Mouse (Mus musculus): ENCODE measurements around the gene Abcb8.
A peak's percentile ranks its signal among the peaks of the same experiment; 100 is the strongest.

Gene Abcb8

DNA sequence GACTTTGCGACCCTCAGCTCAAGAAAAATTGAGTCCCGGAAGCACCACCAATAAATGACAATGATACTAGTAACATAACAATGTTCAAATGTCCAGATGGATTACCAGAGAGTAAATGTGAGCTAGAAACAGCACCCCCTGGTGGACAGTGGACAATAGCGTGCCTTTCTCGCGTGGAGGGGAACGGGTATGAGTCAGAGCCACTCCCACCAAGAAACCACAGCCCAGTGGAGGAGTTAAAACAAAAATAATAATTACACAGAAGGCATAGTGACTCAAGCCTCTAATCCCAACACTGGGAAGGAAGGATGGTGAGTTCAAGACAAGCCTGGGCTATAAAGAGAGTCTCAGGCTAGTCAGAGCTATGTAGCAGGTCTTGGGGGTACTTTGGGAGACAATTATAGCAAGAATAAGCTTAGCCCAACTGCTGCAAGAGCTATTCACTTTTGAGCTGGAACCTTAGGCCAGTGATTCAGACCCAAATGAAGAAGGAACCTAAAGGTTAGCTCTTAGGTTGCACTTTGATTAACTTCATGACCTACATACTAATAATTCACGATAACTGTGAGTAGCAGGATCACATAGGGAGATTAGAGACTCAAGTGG lies at the start of gene Abcb8:
TSS of gene Abcb8 (plus strand) at position 272 of the 606 bp plus-strand sequence.
- DNase-seq, result peak; percentile 86 to 89

DNA sequence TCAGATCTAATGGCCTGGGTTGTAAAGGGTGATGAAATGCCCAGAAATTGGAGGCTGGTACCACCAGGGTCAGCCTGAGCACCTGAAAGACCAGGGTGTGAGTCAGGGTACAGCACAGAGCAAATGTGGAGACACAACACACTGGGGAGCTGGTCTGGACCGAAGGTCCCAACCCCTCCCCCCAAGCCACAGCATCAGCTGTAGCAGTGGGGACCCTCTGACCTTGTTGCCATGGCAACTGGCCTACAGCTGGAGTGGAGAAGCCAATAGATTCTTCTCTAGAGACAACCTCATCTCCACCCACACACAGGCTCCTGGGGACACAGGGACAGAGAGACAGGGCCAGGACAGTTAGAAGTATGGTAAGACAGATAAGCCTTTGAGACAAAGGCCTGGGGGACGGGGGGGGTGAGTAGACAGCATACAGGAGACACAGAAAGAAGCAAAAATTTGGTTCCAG lies 49.5 kb upstream of the Abcb8 start:
- DNase-seq, result no peak

DNA sequence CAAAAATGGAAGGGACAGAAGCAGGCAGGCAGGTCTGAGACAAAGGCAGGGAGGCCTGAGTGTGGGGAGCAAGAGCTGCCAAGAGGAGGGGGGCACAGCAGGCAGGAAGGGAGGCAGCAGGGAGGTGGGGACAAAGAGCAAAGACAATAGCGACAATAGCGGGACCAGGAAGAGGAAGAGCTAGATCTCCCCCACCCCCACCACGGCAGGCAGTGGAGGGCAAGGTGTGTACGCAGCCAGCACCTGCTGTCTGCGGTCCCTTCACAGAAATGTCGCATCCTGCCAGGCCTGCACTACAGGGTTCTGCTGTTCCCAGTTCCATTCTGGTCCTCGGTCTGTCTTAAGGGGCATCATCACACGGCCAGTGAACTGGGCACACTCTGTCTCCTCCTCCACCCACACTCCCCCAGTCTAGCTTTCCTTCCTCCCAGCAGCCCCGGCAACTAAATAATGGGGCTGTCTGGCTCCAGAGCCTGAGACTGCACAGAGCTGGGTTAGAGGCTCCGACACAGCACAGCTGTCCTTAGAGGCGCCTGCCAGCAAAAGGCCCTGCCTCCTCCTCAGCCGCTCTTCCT lies 48.9 kb upstream of the Abcb8 start:
- DNase-seq, result peak; percentile 38 to 56

DNA sequence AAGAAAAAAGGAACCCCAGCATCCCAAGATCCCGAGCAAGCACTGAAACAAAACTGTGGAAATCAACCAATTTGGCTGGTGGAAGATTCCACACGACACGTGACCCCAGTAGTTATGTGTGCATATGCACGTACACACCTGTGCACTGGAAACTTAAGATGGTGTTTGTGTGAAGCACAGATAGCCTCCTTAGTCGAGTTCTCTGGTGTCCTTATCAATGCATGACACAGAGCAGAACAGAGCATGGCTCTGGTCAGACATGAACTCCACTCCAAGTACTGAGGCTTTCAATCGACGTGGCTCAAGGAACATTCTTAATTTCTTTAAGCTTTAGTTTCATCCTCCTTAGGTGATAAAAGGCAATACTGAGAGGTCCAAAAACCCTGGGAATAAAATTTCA lies 47.1 kb upstream of the Abcb8 start:
- no peak for DNase-seq

DNA sequence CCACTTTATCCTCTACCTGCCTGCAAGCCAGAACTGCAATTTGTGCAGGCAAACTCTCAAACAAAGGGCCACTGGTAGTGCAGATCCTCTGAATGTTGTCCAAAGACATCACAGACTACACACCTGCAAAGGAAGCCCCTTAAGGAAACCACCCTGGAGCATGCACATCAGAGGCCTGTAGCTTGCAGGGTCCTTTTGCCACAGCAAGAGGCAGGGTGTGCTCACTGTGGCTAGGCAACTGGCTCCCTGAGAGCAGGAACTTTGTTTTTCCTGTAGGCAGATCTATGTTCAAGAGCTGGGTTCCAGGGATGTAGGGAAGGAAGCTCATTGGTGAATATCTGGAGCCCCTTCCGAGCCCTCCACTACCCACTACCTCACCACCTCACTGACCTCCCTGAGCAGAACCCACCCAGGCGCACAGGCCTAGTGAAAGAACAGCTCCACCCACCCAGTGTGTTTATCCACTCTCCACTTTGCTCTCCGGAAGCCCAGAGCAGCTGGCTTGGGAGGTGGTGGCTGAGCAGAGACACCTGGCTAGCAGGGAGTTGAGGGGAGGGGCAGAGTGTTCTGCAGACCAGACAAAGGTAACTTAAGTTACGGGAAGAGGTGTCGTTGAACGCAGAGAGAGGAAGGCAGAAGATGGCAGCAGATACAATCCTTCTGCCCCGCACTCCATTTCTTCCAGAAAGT lies 46.1 kb upstream of the Abcb8 start:
- no peak for DNase-seq

DNA sequence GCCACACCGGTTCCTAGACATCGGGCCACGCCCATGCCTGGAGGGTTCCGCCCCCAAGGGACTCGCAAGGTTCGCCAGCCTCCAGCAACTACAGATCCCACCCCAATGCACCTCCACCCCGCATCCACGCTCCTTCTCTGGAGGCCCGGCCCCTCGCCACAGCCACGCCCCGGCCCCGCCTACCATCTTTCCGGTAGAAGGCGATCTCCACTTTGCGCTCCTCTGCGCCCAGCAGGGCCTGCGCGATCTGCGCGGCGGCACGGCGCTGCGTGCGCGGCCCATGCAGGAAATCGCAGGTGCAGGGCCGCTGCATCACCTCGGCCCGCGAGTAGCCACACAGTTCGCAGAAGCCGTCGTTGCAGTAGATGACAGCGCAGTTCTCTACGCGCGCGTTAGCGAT lies 45.3 kb upstream of the Abcb8 start:
- peak; percentile 74 to 81 for DNase-seq

DNA sequence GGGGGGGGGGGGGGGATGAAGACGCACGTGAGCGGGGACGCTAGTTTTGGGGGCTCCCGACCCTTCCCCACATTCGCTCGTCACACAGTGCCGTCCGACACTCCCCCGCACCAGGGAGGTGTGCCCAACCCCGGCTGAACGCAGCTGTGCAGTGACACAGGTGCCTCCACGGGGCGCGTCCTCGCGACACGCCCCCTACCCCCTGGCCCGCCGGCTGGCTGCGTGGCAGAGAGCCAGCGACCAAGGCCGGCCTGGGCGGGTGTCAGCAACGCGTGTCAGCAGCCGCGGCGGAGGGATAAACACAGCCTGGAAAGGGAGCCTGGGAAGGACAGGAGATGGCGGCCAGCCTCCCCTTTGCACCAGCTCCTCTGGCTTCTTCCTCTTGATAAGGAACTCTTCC lies 44.9 kb upstream of the Abcb8 start:
- DNase-seq, result peak; percentile 27 to 50

DNA sequence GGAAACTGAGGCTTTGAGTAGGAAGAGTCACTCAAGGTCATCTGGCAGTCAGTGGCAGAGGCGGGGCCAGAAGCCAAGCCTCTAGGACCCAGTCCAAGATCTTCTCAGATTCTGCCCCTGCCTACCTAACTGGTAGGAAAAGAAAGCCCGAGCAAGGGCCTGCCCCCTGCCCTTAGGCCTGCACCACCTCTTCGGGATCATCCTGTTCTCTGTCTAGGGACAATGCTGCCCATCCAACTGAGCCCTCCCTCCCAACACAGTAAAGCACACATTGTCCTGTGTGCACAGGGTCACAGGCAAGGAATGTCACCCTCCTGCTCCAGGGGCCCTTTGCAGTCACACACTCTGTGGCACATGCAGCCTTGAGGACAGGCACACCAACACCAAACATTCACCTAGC lies 43.4 kb upstream of the Abcb8 start:
- DNase-seq, result no peak

DNA sequence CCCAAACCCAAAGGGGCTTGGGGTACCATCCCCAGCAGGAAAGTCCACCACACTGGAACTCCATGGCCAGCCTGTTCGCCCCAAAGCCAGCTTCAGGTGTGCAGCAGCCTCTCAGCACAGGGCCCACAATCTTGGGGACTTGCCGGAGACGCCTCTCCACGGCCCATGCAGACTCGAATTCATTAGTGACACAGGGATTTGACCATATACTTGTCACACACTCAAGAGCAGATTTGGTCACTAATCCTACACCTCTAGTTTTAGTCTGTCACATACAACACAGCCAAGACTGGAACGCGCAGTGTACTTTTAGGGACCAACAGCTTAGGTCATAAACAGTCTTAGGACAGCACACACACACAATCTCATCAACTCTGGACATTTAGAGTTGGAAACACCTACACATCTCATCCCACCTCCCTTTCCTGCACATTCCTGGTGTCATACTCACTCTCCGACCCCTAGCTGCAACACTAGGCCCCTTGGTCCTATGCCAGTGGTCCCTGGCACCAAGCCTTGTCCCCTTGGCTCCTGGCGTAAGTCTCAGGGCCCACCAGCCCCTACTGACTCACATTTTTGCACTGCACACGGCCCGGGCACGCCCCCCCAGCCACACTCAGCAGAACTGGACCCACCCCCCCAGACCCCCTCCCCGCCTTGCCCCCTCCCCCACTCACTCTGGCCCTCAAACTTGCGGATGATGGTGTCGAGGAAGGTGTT lies 42.8 kb upstream of the Abcb8 start:
- no peak for DNase-seq

DNA sequence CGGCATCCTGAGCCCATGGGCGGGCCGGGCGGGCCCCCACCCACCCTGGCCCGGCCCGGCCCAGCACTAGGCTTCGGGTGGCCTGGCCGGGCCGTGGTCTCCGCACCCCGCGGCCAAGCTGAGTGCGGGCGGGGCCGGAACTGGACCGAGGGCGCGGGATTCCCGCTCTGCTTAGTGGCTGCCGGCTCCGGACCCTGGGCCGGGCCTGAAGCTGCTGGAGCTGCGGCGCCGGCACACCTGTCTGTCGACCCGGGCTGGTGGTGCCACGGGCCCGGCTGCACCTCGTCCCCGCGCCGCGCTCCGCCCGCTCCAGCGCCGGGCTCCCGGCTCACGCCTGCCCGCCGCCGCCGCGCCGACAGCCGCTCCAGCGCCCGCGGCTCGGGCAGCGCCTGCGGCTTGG lies 42.2 kb upstream of the Abcb8 start, which contains the start of gene Kcnh2:
TSS of gene Kcnh2 (minus strand) at position 327 of the 400 bp plus-strand sequence.
- DNase-seq, result no peak

DNA sequence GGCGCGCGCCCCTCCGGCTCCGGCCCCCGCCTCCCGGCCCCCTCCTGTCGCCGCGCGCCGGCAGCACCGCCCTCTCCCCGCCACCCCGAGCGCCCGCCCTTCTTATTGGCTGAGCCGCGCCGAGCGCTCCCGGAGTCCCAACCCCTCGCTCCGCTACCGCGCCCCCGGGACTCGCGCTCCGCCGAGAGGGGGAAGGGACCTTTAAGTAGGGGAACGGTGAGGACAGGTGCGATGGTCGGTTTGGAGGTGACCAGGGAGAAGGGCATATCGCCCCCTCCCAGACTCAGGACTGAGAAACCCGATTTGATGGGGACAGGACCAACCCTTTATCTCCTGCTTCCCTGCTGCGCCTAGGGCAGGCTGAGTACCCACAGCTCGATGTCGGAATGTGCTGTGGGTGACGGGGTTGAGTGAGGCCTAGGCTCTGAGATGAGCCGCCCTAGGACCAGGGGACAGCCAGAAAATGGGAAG lies 41.7 kb upstream of the Abcb8 start:
- peak; percentile 65 to 82 for DNase-seq

DNA sequence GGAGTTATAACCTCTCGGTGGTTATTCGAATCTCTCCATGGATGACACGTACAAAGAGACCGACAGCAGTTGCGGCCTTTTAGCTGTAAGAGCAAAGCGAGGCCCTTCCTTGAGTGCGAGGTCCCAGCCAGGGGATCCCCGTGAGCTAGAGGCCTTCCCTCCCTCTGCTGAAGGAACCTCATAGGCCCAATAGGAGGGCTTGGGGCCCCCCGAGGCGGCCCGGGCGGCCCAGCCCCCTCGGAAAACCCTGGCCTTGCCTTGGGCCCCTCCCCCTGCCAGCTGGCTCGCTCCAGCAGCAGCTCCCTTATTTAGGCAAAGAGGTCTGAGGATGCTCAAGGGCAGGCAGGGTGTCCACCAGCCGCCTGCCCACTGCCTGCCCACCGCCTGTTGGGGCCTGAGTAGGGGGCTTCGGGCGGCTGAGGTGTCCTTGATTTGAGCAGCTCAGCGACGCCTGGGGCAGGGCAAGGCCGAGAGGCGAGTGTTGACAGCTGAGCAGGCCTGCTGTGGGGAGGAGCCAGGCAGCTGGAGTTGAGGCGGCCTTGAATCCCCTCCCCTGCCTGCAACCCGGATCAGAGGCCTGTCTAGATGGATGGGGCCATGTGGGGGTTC lies 41.1 kb upstream of the Abcb8 start:
- no peak for DNase-seq

DNA sequence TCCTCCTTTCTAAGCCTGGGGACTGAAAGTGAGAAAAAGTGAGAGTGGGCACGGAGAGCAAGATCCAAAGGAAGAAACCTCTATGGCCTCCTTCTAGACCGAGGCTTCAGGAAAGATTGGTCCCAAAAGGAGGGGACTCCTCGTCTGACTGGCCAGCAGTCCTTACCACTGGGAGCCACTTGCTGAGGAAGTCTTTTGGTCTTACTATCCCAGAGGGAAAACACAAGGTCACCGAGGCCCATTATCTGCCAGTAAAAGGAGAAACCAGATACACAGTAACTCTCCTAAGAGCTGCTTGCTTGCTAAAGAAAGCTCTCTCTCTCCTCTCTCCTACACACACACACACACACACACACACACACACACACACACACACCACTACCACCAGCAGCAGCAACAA lies 40.1 kb upstream of the Abcb8 start:
- DNase-seq, result no peak

DNA sequence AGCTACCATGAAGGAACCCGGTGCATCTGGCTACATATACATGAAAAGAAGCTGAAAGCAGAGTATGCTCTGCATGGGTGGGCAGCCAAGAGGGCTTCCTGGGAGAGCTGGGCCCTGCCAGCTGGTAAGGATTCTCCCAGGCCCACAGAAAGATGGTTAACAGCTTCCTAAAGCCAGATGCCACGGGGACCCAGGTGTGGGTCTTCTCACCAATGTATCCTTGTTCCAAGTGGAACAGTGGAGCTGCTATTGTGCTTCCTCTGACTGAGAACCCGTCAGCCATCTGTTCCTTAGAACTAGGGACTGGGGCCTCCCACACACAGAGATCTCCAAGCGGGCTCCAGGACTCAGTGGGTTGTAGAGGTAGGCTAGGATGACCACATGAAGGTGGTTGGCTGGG lies 36.7 kb upstream of the Abcb8 start:
- DNase-seq, result no peak

DNA sequence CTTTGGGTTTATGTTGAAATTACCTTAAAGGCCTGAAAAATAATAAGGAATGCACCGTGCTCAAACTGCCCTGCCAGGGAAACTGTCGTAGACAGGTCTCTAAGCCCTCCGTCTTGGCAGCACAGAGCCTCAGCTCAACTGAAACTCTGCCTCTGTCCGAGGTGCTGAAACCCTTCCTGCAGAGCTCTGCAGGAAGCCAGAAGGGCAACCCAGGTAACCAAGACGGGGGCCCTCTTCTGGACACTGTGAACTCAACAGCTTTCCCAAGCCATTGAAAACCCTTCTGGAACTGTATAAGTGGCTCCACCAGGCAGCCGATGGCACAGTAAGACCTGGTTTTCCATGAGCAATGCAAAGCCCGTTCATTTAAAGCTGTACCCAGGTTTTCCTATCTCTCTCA lies 36.0 kb upstream of the Abcb8 start:
- DNase-seq, result peak; percentile 86 to 91

DNA sequence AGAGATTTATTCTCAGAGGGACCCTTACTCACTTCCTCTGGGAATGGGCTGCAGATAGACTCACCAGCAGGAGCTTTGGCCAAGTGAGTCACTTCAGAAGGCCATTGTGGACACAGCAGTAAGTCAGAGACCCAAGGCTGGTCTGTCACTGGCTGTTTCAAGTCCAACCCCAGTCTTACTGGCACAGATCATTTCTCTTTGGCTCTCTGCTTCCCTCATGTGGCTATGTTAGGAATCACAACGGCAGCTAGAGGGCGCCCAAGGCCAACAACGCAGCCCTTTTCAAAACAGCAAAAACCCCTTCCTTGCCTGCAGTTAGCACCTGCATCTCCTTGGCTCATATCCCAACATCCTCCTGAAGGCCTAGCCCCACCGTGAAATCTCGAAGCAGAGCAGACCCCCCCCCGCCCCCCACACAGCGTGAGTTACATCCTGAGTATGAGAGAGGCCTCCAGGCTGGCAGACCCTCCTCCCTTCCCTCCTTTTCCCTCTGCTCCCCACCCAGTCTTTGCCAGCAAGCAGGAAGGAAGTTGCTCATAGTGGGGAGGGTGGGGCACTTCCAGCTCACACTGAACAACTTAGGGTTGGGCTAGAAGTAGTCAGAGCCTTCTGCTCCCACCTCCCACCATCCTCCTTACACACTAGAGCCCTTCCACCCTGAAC lies 32.5 kb upstream of the Abcb8 start:
- peak; percentile 77 to 88 for DNase-seq

DNA sequence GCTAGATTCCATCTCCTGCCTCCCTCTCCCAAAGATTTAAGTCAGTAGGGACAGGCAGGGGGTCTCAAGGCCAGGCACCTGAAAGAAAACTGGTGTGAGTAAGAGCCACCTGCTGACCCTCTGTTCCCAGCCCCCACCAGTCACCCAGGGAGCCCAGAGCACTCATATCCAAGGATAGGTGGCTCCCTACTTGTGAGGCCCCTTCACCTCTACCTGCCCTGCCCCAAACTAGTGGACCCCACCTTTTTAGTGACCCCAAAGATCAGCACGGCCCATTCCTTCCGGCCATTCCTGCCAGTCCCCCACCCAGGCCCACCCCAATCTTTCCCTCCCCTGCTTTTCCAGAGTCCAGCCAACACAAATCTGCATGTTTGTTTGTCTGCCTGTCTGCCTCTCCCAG lies 30.0 kb upstream of the Abcb8 start:
- DNase-seq, result no peak

DNA sequence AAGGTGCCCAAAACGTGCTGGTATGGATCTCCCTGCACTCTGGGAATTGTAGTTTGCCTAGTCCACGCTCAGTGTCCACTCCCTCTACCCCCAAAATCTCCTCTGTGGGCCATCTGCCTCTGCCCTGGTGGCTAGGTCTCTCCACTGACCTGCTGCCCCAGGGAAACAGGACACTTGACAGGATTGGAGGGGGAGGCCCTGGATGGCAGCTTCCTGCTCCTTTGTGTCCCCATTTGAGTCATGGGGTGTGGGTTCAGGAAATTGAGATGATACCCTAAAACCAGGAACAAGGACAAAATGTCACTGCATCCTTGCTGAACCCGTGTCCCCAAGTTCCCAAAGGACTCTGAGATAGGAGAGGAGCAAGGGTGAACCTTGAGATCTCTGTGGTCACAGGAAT lies 29.4 kb upstream of the Abcb8 start:
- no peak for DNase-seq

DNA sequence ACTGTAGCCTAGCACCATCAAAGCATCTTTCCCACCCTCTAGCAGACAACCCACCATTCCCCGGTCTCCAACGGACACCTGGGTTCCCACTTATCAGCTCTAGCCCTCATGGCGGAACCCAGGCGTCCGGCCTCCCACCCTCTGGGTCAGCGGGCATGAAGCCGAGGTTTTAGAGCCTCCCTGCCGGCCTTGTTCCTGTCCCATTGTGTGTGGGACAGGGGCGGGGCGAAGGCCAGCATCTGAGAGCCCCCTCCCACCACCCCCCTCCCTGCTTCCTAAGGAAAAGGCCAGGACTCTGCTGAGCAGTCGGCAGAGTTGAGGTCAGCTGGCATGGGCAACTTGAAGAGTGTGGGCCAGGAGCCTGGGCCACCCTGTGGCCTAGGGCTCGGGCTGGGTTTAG lies 29.0 kb upstream of the Abcb8 start, which contains the start of gene Nos3:
TSS of gene Nos3 (plus strand) at position 303 of the 400 bp plus-strand sequence.
- peak; percentile 77 to 88 for DNase-seq

DNA sequence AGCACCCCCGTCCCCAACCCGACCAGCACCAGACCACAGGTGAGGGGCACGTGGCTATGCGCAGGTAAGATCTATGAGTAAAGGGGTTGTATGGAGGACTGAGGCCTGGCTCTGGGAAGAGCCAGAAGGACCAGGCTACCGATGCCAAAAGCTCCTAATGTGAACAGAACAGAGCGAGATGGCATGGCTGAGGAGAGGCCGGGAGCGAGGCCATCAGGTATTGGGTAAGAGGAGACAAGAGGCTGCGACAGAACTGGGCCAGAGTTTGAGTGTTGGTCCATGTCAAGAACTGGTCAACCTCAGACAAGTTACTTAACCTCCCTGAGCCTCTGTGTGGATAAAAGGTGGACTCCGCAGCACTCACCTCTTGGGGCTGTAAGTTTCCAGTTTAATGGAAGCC lies 28.5 kb upstream of the Abcb8 start:
- no peak for DNase-seq

DNA sequence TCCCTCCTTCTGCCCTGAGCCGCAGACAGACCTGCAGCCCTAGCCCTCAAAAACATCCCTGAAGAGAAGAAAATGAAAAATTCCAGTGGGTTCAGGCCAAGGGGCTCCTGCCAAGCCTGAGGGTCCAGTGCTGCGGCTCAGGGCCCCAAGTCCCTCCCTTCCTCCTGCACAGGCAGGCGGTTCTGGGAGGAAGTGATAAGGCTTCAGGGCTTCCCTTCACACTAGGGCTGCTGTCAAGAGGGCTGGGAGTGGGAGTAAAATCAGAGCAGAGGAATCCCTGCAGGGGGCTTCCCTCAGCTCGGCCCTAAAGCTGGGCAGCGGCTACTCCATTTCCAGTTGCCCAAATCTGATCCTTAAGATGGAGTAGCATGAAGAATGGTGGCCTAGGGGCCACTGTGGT lies 27.9 kb upstream of the Abcb8 start:
- DNase-seq, result no peak

DNA sequence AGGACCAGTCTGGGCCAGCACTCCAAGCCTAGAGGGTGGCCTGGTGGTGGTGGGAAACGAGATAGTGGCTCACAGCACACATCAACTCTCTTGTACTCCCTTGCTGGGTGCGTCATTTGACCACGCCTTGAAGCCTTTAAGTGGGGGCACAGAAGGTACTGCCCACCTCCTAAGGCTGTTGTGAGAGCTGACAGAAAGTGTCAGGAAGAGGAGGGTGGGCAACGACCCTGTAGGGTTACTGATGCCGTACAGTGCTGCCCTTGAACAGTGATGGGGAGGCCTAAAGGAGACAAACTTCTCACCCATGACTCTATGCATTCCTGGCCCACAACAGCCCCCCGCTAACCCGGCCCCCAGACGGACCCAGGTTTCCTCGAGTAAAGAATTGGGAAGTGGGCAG lies 27.0 kb upstream of the Abcb8 start:
- no peak for DNase-seq
